Mouse (Mus musculus): ENCODE measurements around the gene 1700018B08Rik. TPM values are rescaled to one million over a fixed set of nuclear protein-coding genes. Genes with fewer than 3 reads are reported as not detected.

1700018B08Rik gene
- polyA plus RNA-seq, 1 experiment from 2014 or later: not detected

- Histone ChIP-seq H3K9me3 (replicated peaks) (no peaks in the 10 kb centered on the region), H3K27ac (replicated peaks) (no peak overlapping the region), H3K36me3 (peaks cover 35% of the 10 kb centered on the region), H3K9ac (replicated peaks) (no peak overlapping the region), H3K27me3 (replicated peaks) (no peaks in the 10 kb centered on the region), H3K4me2 (no peak overlapping the region), H3K4me3 (replicated peaks) (no peak overlapping the region), H3K4me1 (no peaks in the 10 kb centered on the region)
- no peak for ATAC-seq (ENCODE audit: low FRiP score)
- 93% methylated on average over 7 of the region's 7 CpGs for WGBS
Measured at GRCm38 (mm10) chr8:121560432-121561100, 16.4 kb upstream of the 1700018B08Rik start.

- Histone ChIP-seq H3K27me3 (replicated peaks) (no peaks in the 10 kb centered on the region), H3K9ac (replicated peaks) (no peak overlapping the region), H3K4me3 (replicated peaks) (no peak overlapping the region), H3K9me3 (replicated peaks) (no peaks in the 10 kb centered on the region), H3K4me1 (no peaks in the 10 kb centered on the region), H3K4me2 (no peak overlapping the region), H3K27ac (replicated peaks) (no peak overlapping the region), H3K36me3 (peaks cover 36% of the 10 kb centered on the region)
- no peak for ATAC-seq (ENCODE audit: low FRiP score)
- WGBS: 94% methylated on average over 12 of the region's 12 CpGs
Measured at GRCm38 (mm10) chr8:121559801-121560200, 15.7 kb upstream of the 1700018B08Rik start.

- Histone ChIP-seq H3K9ac (replicated peaks) (no peak overlapping the region), H3K4me1 (no peaks in the 10 kb centered on the region), H3K27ac (replicated peaks) (no peak overlapping the region), H3K4me2 (no peak overlapping the region), H3K4me3 (replicated peaks) (no peak overlapping the region), H3K36me3 (peaks cover 48% of the 10 kb centered on the region), H3K27me3 (replicated peaks) (no peaks in the 10 kb centered on the region), H3K9me3 (replicated peaks) (no peaks in the 10 kb centered on the region)
- ATAC-seq (ENCODE audit: low FRiP score): no peak
- WGBS: 89% methylated on average over 16 of the region's 16 CpGs
Measured at GRCm38 (mm10) chr8:121558538-121558937, 14.4 kb upstream of the 1700018B08Rik start.

- no peak overlapping the region for H3K27ac ChIP-seq (replicated peaks)
- peaks cover 56% of the 10 kb centered on the region for H3K36me3 ChIP-seq
- ATAC-seq (ENCODE audit: low FRiP score): no peak
- WGBS: 88% methylated on average over 11 of the region's 11 CpGs
- no peak overlapping the region for H3K9ac ChIP-seq (replicated peaks)
- H3K4me1 ChIP-seq: no peaks in the 10 kb centered on the region
- H3K4me3 ChIP-seq (replicated peaks): no peak overlapping the region
- no peaks in the 10 kb centered on the region for H3K9me3 ChIP-seq (replicated peaks)
- H3K27me3 ChIP-seq (replicated peaks): no peaks in the 10 kb centered on the region
- H3K4me2 ChIP-seq: no peak overlapping the region
Measured at GRCm38 (mm10) chr8:121557746-121558145, 13.6 kb upstream of the 1700018B08Rik start.

GRCm38 (mm10) chr8:121553831-121554475 lies 9.8 kb upstream of the 1700018B08Rik start:
- Histone ChIP-seq H3K27ac (replicated peaks) (no peak overlapping the region), H3K4me1 (no peaks in the 10 kb centered on the region), H3K9ac (replicated peaks) (no peak overlapping the region), H3K36me3 (peaks cover 74% of the 10 kb centered on the region), H3K4me3 (replicated peaks) (no peak overlapping the region), H3K9me3 (replicated peaks) (no peaks in the 10 kb centered on the region), H3K27me3 (replicated peaks) (no peaks in the 10 kb centered on the region), H3K4me2 (no peak overlapping the region)
- 93% methylated on average over 32 of the region's 32 CpGs for WGBS
- ATAC-seq (ENCODE audit: low FRiP score): no peak

GRCm38 (mm10) chr8:121552506-121552905 lies 8.4 kb upstream of the 1700018B08Rik start:
- Histone ChIP-seq H3K4me3 (replicated peaks) (no peak overlapping the region), H3K9ac (replicated peaks) (no peak overlapping the region), H3K27me3 (replicated peaks) (no peaks in the 10 kb centered on the region), H3K27ac (replicated peaks) (no peak overlapping the region), H3K9me3 (replicated peaks) (no peaks in the 10 kb centered on the region), H3K36me3 (peaks cover 59% of the 10 kb centered on the region), H3K4me2 (no peak overlapping the region), H3K4me1 (no peaks in the 10 kb centered on the region)
- no peak for ATAC-seq (ENCODE audit: low FRiP score)
- WGBS: 92% methylated on average over 9 of the region's 9 CpGs

GRCm38 (mm10) chr8:121551065-121551985 lies 7.2 kb upstream of the 1700018B08Rik start:
- H3K27me3 ChIP-seq (replicated peaks): no peaks in the 10 kb centered on the region
- H3K4me3 ChIP-seq (replicated peaks): no peak overlapping the region
- H3K27ac ChIP-seq (replicated peaks): no peak overlapping the region
- 67% methylated on average over 24 of the region's 24 CpGs for WGBS
- no peaks in the 10 kb centered on the region for H3K4me1 ChIP-seq
- no peak overlapping the region for H3K4me2 ChIP-seq
- peaks cover 59% of the 10 kb centered on the region for H3K36me3 ChIP-seq
- ATAC-seq (ENCODE audit: low FRiP score): no peak
- no peaks in the 10 kb centered on the region for H3K9me3 ChIP-seq (replicated peaks)
- no peak overlapping the region for H3K9ac ChIP-seq (replicated peaks)

- Histone ChIP-seq H3K9ac (replicated peaks) (no peak overlapping the region), H3K27me3 (replicated peaks) (0 out of 2 replicates have a peak, but pooled peaks cover 2% of the 10 kb centered on the region), H3K4me3 (replicated peaks) (no peak overlapping the region), H3K27ac (replicated peaks) (no peak overlapping the region), H3K4me1 (no peaks in the 10 kb centered on the region), H3K9me3 (replicated peaks) (no peaks in the 10 kb centered on the region), H3K4me2 (no peak overlapping the region), H3K36me3 (peaks cover 55% of the 10 kb centered on the region)
- 95% methylated on average over 6 of the region's 6 CpGs for whole genome bisulfite sequencing
- no peak for ATAC-seq (ENCODE audit: low FRiP score)
Measured at GRCm38 (mm10) chr8:121550056-121550455, 5.9 kb upstream of the 1700018B08Rik start.

- no peak overlapping the region for H3K9ac ChIP-seq (replicated peaks)
- H3K4me1 ChIP-seq: no peaks in the 10 kb centered on the region
- no peak overlapping the region for H3K4me2 ChIP-seq
- 0 out of 2 replicates have a peak, but pooled peaks have one; percentile 28 for ATAC-seq (ENCODE audit: low FRiP score)
- 9% methylated on average over 7 of the region's 7 CpGs for WGBS
- no peak overlapping the region for H3K4me3 ChIP-seq (replicated peaks)
- peaks cover 28% of the 10 kb centered on the region for H3K36me3 ChIP-seq
- no peak overlapping the region for H3K27ac ChIP-seq (replicated peaks)
- no peaks in the 10 kb centered on the region for H3K9me3 ChIP-seq (replicated peaks)
- H3K27me3 ChIP-seq (replicated peaks): 0 out of 2 replicates have a peak, but pooled peaks cover 4% of the 10 kb centered on the region
Measured at GRCm38 (mm10) chr8:121547132-121547531, 3.0 kb upstream of the 1700018B08Rik start.

GRCm38 (mm10) chr8:121544936-121545335 lies 816 bp upstream of the 1700018B08Rik start:
- Histone ChIP-seq H3K27me3 (replicated peaks) (0 out of 2 replicates have a peak, but pooled peaks cover 4% of the 10 kb centered on the region), H3K9ac (replicated peaks) (no peak overlapping the region), H3K4me2 (no peak overlapping the region), H3K36me3 (peaks cover 8% of the 10 kb centered on the region), H3K27ac (replicated peaks) (no peak overlapping the region), H3K4me1 (no peaks in the 10 kb centered on the region), H3K4me3 (replicated peaks) (no peak overlapping the region), H3K9me3 (replicated peaks) (no peaks in the 10 kb centered on the region)
- ATAC-seq (ENCODE audit: low FRiP score): no peak
- 79% methylated on average over 11 of the region's 11 CpGs for WGBS

- 61% methylated on average over 13 of the region's 13 CpGs for WGBS
- Histone ChIP-seq H3K36me3 (no peaks in the 10 kb centered on the region), H3K9ac (replicated peaks) (no peak overlapping the region), H3K4me1 (no peaks in the 10 kb centered on the region), H3K4me3 (replicated peaks) (no peak overlapping the region), H3K27ac (replicated peaks) (no peak overlapping the region), H3K9me3 (replicated peaks) (no peaks in the 10 kb centered on the region), H3K27me3 (replicated peaks) (0 out of 2 replicates have a peak, but pooled peaks cover 4% of the 10 kb centered on the region), H3K4me2 (no peak overlapping the region)
- ATAC-seq (ENCODE audit: low FRiP score): no peak
Measured at GRCm38 (mm10) chr8:121542901-121543300, 1.2 kb downstream of the 1700018B08Rik start.

Measured in neural tube, embryonic 15.5 days (tissue).